Mouse (Mus musculus): ENCODE results near the gene Otub1. TPM values are rescaled to one million over a fixed set of nuclear protein-coding genes. Genes with fewer than 3 reads are reported as not detected.

Otub1 gene
- total and polyA plus RNA-seq, 3 experiments: 103 to 285 (median 194) TPM

GRCm38 (mm10) chr19:7199089-7199488 is 7.0 kb downstream of the Otub1 start:
- no peaks in the 10 kb centered on the region for H3K4me1 ChIP-seq (ENCODE audit: control insufficient read depth in 1 of 2, insufficient read depth in 2 of 2, low read length in 2 of 2)

GRCm38 (mm10) chr19:7197445-7197844 is 8.7 kb downstream of the Otub1 start:
- H3K9me3 ChIP-seq (replicated peaks; ENCODE audit: insufficient read depth, low read length): no peaks in the 10 kb centered on the region
- no peaks in the 10 kb centered on the region for H3K27me3 ChIP-seq (ENCODE audit: control insufficient read depth in 1 of 2, insufficient read depth in 2 of 2, low read length in 2 of 2)
- TF ChIP-seq MYC (IDR thresholded peaks at IDR 0.05; ENCODE audit: low read depth, low read length) (no peak), TAL1 (IDR thresholded peaks at IDR 0.05; ENCODE audit: low read length) (no peak), ZNF384 (IDR thresholded peaks at IDR 0.05; ENCODE audit: low read depth, low read length) (no peak), RCOR1 (IDR thresholded peaks at IDR 0.05; ENCODE audit: low read depth, low read length) (no peak)
- H3K36me3 ChIP-seq (ENCODE audit: control insufficient read depth in 1 of 2, insufficient read depth in 2 of 2, low read length in 2 of 2): peaks cover 0 to 7% of the 10 kb centered on the region in 2 experiments; a peak in 1 of 4 replicates
- H3K4me3 ChIP-seq (ENCODE audit: control insufficient read depth in 1 of 2, insufficient read depth in 1 of 2, low read depth in 2 of 2, low read length in 2 of 2): no peak overlapping the region
- no peak for DNase-seq (ENCODE audit: low read depth, low spot score)
- H3K9ac ChIP-seq (ENCODE audit: control insufficient read depth, low read depth, low read length, poor library complexity, severe bottlenecking): no peak overlapping the region
- no peaks in the 10 kb centered on the region for H3K79me2 ChIP-seq (ENCODE audit: control insufficient read depth, insufficient read depth, low read length, poor library complexity)
- H3K27ac ChIP-seq (ENCODE audit: control insufficient read depth, low read depth, low read length): no peak overlapping the region
- H3K4me1 ChIP-seq (ENCODE audit: control insufficient read depth in 1 of 2, insufficient read depth in 2 of 2, low read length in 2 of 2): no peaks in the 10 kb centered on the region

More at GRCm38 (mm10) chr19:7199089-7199488, 7.0 kb downstream of the Otub1 start:
- TF ChIP-seq ZMIZ1 (IDR thresholded peaks at IDR 0.05; ENCODE audit: low read depth, low read length) (no peak), SMC3 (IDR thresholded peaks at IDR 0.05; ENCODE audit: low read depth, low read length) (no peak), KAT2A (conservative IDR thresholded peaks at IDR 0.05; ENCODE audit: low read depth, low read length) (no peak), BHLHE40 (IDR thresholded peaks at IDR 0.05; ENCODE audit: borderline replicate concordance, low read depth, low read length) (no peak), GATA1 (IDR thresholded peaks at IDR 0.05; ENCODE audit: low read depth, low read length) (no peak), RAD21 (IDR thresholded peaks at IDR 0.05; ENCODE audit: low read depth, low read length) (no peak), MYB (IDR thresholded peaks at IDR 0.05; ENCODE audit: low read depth, low read length) (no peak), POLR2AphosphoS2 (IDR thresholded peaks at IDR 0.05; ENCODE audit: low read length) (no peak)
- Histone ChIP-seq H3K27ac (ENCODE audit: control insufficient read depth, low read depth, low read length) (no peak overlapping the region), H3K27me3 (ENCODE audit: control insufficient read depth in 1 of 2, insufficient read depth in 2 of 2, low read length in 2 of 2) (no peaks in the 10 kb centered on the region), H3K79me2 (ENCODE audit: control insufficient read depth, insufficient read depth, low read length, poor library complexity) (peaks cover 5% of the 10 kb centered on the region), H3K9me3 (replicated peaks; ENCODE audit: insufficient read depth, low read length) (no peaks in the 10 kb centered on the region), H3K9ac (ENCODE audit: control insufficient read depth, low read depth, low read length, poor library complexity, severe bottlenecking) (no peak overlapping the region), H3K36me3 (ENCODE audit: control insufficient read depth in 1 of 2, insufficient read depth in 2 of 2, low read length in 2 of 2) (peaks cover 0 to 7% of the 10 kb centered on the region in 2 experiments; a peak in 1 of 4 replicates), H3K4me3 (ENCODE audit: control insufficient read depth in 1 of 2, insufficient read depth in 1 of 2, low read depth in 2 of 2, low read length in 2 of 2) (no peak overlapping the region)
- DNase-seq (ENCODE audit: low read depth, low spot score): no peak

- DNase-seq (ENCODE audit: low read depth, low spot score): no peak
- Histone ChIP-seq H3K79me2 (ENCODE audit: control insufficient read depth, insufficient read depth, low read length, poor library complexity) (no peaks in the 10 kb centered on the region), H3K9me3 (replicated peaks; ENCODE audit: insufficient read depth, low read length) (no peaks in the 10 kb centered on the region), H3K36me3 (ENCODE audit: control insufficient read depth in 1 of 2, insufficient read depth in 2 of 2, low read length in 2 of 2) (peaks cover 0 to 7% of the 10 kb centered on the region in 2 experiments; a peak in 1 of 4 replicates), H3K9ac (ENCODE audit: control insufficient read depth, low read depth, low read length, poor library complexity, severe bottlenecking) (no peak overlapping the region), H3K27ac (ENCODE audit: control insufficient read depth, low read depth, low read length) (no peak overlapping the region), H3K4me3 (ENCODE audit: control insufficient read depth in 1 of 2, insufficient read depth in 1 of 2, low read depth in 2 of 2, low read length in 2 of 2) (no peak overlapping the region), H3K27me3 (ENCODE audit: control insufficient read depth in 1 of 2, insufficient read depth in 2 of 2, low read length in 2 of 2) (no peaks in the 10 kb centered on the region), H3K4me1 (ENCODE audit: control insufficient read depth in 1 of 2, insufficient read depth in 2 of 2, low read length in 2 of 2) (no peaks in the 10 kb centered on the region)
- TF ChIP-seq MYC (IDR thresholded peaks at IDR 0.05; ENCODE audit: low read depth, low read length) (no peak), KAT2A (conservative IDR thresholded peaks at IDR 0.05; ENCODE audit: low read depth, low read length) (no peak), GATA1 (IDR thresholded peaks at IDR 0.05; ENCODE audit: low read depth, low read length) (no peak), NRF1 (IDR thresholded peaks at IDR 0.05; ENCODE audit: insufficient read depth, low read depth, low read length, poor library complexity, severe bottlenecking) (no peak), SMC3 (IDR thresholded peaks at IDR 0.05; ENCODE audit: low read depth, low read length) (no peak), CHD2 (IDR thresholded peaks at IDR 0.05; ENCODE audit: low read length) (no peak), CTCF (IDR thresholded peaks at IDR 0.05 in 2 of 3, conservative IDR thresholded peaks at IDR 0.05 in 1 of 3; ENCODE audit: control insufficient read depth in 1 of 3, insufficient read depth in 1 of 3, low read depth in 2 of 3, low read length in 3 of 3, poor library complexity in 1 of 3, severe bottlenecking in 1 of 3) (no peak), RCOR1 (IDR thresholded peaks at IDR 0.05; ENCODE audit: low read depth, low read length) (no peak), GABPA (IDR thresholded peaks at IDR 0.05; ENCODE audit: low read depth, low read length) (no peak)
Observed at GRCm38 (mm10) chr19:7196741-7197270, 9.3 kb downstream of the Otub1 start.
